Mouse (Mus musculus) G1E (cell line): Measurements from ENCODE around the gene Irf1. TPM values are rescaled to one million over a fixed set of nuclear protein-coding genes. Genes with fewer than 3 reads are reported as not detected.

Experiments used
- ATAC-seq: 2 replicates; pipeline ENCODE4 v1.8.0; 2016; ENCODE audit warnings: mild to moderate bottlenecking; ENCODE audit not compliant: insufficient number of reproducible peaks, poor library complexity, low FRiP score, severe bottlenecking; ENCODE audit errors: extremely low read depth
- DNase-seq: peaks from one replicate; pipeline ENCODE4 v3.0.0; 2012; ENCODE audit warnings: low spot score
- H3K27me3 ChIP-seq: 2 replicates; pipeline ENCODE4 v1.6.1; 2012; ENCODE audit warnings: mild to moderate bottlenecking, low read length, inconsistent platforms; ENCODE audit not compliant: insufficient read depth
- H3K36me3 ChIP-seq: replicated peaks from 2 replicates; pipeline ENCODE3; 2012; ENCODE audit warnings: mild to moderate bottlenecking, inconsistent platforms
- H3K4me1 ChIP-seq: 2 replicates; pipeline ENCODE4 v1.6.1; 2012; ENCODE audit warnings: low read depth, low read length, inconsistent platforms, mixed read lengths; ENCODE audit not compliant: insufficient read depth
- H3K4me3 ChIP-seq: 2 replicates; pipeline ENCODE4 v1.5.1; 2012; ENCODE audit warnings: low read depth, mild to moderate bottlenecking, inconsistent platforms, low read length, moderate library complexity, mixed read lengths
- H3K9me3 ChIP-seq: replicated peaks from 2 replicates; pipeline ENCODE4 v1.6.1; 2012; ENCODE audit warnings: inconsistent platforms
- CTCF ChIP-seq: IDR thresholded peaks from 2 replicates; pipeline ENCODE4 v1.5.1; 2012; ENCODE audit warnings: low read depth, low read length, inconsistent platforms, mixed read lengths
- GATA1 ChIP-seq: IDR thresholded peaks from 2 replicates; pipeline ENCODE4 v1.6.1; 2012; ENCODE audit warnings: borderline replicate concordance, low read length, inconsistent platforms, mixed read lengths
- GATA2 ChIP-seq: IDR thresholded peaks from 2 replicates; pipeline ENCODE4 v1.6.1; 2012; ENCODE audit warnings: low read depth, low read length, inconsistent platforms, borderline replicate concordance
- POLR2AphosphoS5 ChIP-seq: IDR thresholded peaks from 2 replicates; pipeline ENCODE4 v1.6.1; 2012; ENCODE audit warnings: low read depth, low read length, inconsistent platforms; ENCODE audit not compliant: insufficient replicate concordance
- TAL1 ChIP-seq: conservative IDR thresholded peaks from 2 replicates; pipeline ENCODE4 v1.6.1; 2012; ENCODE audit warnings: low read depth, low read length, inconsistent platforms, mixed read lengths
- polyA plus RNA-seq: library from polyadenylated mRNA; stranded (reverse); fragments of >175 nt; gene quantifications from 2 replicates; pipeline ENCODE4 v1.2.3, GENCODE M21; 2012
- total RNA-seq, 2 experiments: library from RNA; stranded (forward) in 1 of 2; stranded (reverse) in 1 of 2; fragments of 200-1000 nt in 1 of 2; fragments of >200 nt in 1 of 2; fragmentation: Nextera tagmentation in 1 of 2; gene quantifications; 2 replicates each; pipeline ENCODE4 v1.2.3; 2014 to 2017

The Irf1 gene
- total and polyA plus RNA-seq, 3 experiments: 0.21 to 9.3 (median 2.5) TPM

DNA sequence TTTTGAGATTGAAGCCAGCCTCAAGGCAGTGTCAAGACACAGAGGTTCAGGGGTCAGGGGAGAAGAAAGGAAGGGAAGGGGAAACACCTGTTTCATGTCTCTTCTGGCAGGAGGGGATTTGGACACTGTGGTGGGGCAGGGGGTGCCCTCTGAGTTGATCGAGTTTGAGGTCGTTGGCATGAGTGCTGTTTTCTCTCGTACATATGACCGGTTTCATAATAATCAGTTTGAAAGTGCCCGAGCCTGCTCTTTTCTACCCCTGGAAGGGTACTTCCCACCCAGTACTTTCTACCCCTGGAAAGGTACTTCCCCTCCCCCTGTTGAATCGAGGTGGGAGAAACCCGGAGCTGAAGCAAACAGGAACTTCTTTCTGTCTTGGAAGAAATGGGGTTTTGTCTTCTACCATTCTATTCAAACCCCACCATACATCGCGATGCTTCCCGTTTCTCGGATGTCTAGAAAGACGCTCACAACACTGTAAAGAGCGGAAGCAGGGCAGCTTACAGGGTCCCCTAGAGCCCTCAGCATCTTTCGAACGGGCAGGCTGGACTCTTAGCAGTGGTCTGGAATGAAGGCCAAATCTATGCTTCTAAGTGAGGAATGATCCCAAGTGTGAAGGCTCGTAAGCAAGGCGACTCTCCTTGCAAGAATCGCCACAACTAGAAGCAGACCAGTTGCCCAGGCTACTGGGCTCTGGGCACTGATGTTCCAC lies 34.7 kb upstream of the Irf1 start:
- H3K4me1 ChIP-seq: peaks cover 28% of the 10 kb centered on the region
- TF ChIP-seq POLR2AphosphoS5 (no peak), GATA1 (no peak), TAL1 (no peak), GATA2 (no peak), CTCF (no peak)
- H3K9me3 ChIP-seq: no peaks in the 10 kb centered on the region
- H3K36me3 ChIP-seq: no peaks in the 10 kb centered on the region
- DNase-seq (no peak), ATAC-seq (no peak)
- peaks cover 5% of the 10 kb centered on the region; the same call in 1 of the 2 replicates for H3K27me3 ChIP-seq
- no peak overlapping the region for H3K4me3 ChIP-seq

DNA sequence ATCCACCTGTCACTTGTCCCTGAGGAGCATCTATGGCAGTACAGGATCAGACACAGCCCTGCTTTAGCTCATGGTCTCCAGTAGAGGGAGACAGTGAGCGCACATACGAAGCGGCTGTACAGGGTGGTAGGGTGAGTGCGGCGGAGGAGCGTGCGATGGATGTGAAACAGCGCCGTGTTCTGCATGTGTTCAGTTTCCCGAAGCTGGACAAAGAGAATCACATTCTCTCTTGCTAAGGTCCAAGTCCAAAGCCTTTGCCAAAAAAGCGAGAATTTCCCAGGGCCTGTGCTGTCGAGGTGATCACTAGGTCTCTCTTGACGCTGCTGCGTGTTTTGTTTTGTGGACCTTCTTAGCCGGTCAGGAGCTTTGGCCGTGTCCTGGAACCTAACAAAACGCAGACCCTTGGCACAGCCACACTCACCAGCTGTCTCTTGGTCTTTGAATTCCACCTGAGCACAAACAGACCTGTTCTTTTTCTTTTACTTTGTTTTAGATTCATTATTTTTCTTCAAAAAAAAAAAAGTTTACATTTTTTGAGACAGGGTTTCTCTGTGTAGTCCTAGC lies 34.0 kb upstream of the Irf1 start:
- no peaks in the 10 kb centered on the region for H3K9me3 ChIP-seq
- TF ChIP-seq GATA2 (no peak), GATA1 (no peak), POLR2AphosphoS5 (no peak), TAL1 (no peak), CTCF (peak; percentile 94)
- H3K36me3 ChIP-seq: no peaks in the 10 kb centered on the region
- peaks cover 26% of the 10 kb centered on the region for H3K4me1 ChIP-seq
- no peak overlapping the region for H3K4me3 ChIP-seq
- ATAC-seq: peak; percentile 22; the same call in 1 of the 2 replicates
- DNase-seq: peak; percentile 60
- peaks cover 1% of the 10 kb centered on the region; the same call in 1 of the 2 replicates for H3K27me3 ChIP-seq

DNA sequence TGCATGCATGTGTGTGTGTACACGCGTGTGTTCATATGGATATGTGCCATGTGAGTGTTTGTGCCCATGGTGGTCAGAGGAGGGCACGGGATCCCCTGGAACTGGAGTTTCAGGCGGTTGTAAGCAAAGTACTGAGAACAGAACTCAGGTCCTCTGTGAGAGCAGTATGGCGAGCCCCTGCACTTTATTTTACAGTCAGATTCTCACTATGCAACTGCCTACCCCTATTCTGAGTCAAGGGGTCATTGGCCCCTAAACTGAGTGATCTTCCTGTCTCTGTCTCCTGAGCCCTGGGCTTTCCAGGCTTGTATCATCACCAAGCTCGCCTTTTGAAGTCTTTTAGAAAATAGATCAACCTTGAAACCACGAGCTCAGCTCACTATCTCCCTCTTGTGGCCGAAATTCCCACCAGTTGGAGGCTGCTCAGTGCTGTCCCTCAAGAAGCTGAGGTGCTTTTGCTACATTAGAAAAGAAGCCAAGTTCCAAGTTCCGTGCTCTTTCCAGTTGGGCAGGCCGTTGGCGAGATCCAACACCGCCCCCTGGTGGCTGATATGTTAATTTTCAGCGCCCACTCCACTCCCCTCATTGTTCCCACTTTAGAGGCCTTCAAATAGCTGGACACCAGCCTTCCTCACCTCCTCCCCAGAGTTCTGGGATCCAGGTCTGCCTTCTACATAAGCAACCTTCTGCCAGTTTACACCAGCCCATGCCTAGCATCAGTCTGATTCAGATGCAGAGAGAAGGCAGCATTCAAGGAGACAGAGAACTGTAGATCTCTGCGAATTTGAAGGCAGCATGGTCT lies 32.8 kb upstream of the Irf1 start:
- Histone ChIP-seq H3K9me3 (no peaks in the 10 kb centered on the region), H3K36me3 (no peaks in the 10 kb centered on the region), H3K4me1 (peaks cover 22% of the 10 kb centered on the region), H3K27me3 (no peaks in the 10 kb centered on the region), H3K4me3 (no peak overlapping the region)
- TF ChIP-seq CTCF: peak; percentile 65
- no peak for TF ChIP-seq GATA2
- TF ChIP-seq TAL1: no peak
- ATAC-seq (0 out of 2 replicates have a peak, but pooled peaks have one; percentile 28), DNase-seq (peak; percentile 33)

DNA sequence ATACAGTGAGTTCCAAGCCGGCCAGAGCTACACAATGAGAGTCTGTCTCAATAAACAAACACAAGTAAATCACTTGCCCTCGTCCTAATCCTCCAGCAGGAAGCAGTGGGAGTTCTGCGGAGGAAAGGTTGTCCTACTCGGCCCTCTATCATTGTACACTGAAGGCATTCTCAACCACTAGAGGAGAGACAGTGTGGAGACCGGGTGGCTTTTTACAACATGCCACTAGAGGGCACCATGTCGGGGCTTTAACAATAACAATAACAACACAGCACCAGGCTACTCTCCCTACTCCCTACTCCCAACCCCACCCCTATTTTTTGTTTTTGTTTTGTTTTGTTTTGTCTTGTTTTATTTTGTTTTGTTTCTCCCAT lies 32.3 kb upstream of the Irf1 start:
- Histone ChIP-seq H3K9me3 (no peaks in the 10 kb centered on the region), H3K36me3 (no peaks in the 10 kb centered on the region), H3K4me3 (no peak overlapping the region), H3K27me3 (peaks cover 5% of the 10 kb centered on the region; the same call in 1 of the 2 replicates), H3K4me1 (peaks cover 21% of the 10 kb centered on the region)
- TF ChIP-seq GATA1 (no peak), GATA2 (no peak), TAL1 (no peak), CTCF (no peak; the same call in 1 of the 2 replicates), POLR2AphosphoS5 (no peak)
- ATAC-seq (peak; percentile 40; the same call in 1 of the 2 replicates), DNase-seq (peak; percentile 47)

DNA sequence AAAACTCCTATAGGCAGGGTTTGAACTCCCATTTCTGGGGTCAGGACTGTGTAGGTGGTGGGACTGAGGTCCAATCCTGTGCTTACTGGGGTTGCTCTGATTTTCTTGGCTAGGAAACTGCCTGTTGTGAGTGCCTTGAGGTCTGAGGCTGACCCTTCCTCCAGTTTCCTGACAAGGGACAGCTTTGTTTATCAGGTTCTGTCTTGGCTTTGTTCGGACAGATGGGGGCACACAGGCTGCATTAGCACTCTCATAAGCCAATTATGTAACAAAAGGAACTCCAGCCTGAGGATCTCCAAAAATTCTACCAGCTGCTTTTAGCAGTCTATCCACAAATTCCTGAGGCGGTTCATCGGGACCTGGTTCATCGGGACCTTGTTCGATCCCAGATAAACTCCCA lies 27.5 kb upstream of the Irf1 start:
- H3K4me3 ChIP-seq: no peak overlapping the region
- peaks cover 24% of the 10 kb centered on the region for H3K27me3 ChIP-seq
- peaks cover 7% of the 10 kb centered on the region for H3K4me1 ChIP-seq
- DNase-seq (no peak), ATAC-seq (no peak)
- H3K36me3 ChIP-seq: no peaks in the 10 kb centered on the region
- H3K9me3 ChIP-seq: no peaks in the 10 kb centered on the region
- TF ChIP-seq CTCF: no peak
- TF ChIP-seq GATA2: no peak
- no peak for TF ChIP-seq GATA1
- TF ChIP-seq POLR2AphosphoS5: no peak
- no peak for TF ChIP-seq TAL1

DNA sequence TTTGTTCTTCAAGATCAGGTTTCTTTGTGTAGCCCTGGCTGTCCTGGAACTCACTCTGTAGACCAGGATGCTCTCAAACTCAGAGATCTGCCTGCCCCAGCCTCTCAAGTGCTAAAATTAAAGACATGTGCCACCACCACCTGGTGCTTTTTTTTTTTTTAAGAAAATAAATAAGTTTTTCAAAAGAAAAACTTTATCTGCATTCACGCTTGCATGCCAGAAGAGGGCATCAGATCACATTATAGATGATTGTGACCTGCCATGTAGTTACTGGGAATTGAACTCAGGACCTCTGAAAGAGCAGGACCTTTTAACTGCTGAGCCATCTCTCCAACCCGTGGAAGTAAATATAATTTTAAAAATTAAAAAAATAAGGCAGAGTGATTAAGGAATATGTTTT lies 24.6 kb upstream of the Irf1 start:
- Histone ChIP-seq H3K4me1 (no peaks in the 10 kb centered on the region), H3K36me3 (no peaks in the 10 kb centered on the region), H3K27me3 (peaks cover 27% of the 10 kb centered on the region), H3K9me3 (no peaks in the 10 kb centered on the region), H3K4me3 (no peak overlapping the region)
- DNase-seq: no peak
- ATAC-seq: no peak
- no peak for TF ChIP-seq CTCF
- no peak for TF ChIP-seq TAL1
- TF ChIP-seq GATA1: no peak
- TF ChIP-seq POLR2AphosphoS5: no peak
- TF ChIP-seq GATA2: no peak
